Mouse (Mus musculus): ENCODE data around the gene Cdk5rap3. TPM values are rescaled to one million over a fixed set of nuclear protein-coding genes. Genes with fewer than 3 reads are reported as not detected.

Gene Cdk5rap3
- total RNA-seq, 2 experiments from 2014 or later: 21.0 to 25.3 TPM

GRCm38 (mm10) chr11:96902639-96903635 is 13.4 kb downstream of the Cdk5rap3 start:
- intact Hi-C loops (cut with DNase I): loop anchor here (2.0 kb wide), 1 partner anchor 24 kb away; no protein-coding TSS in a partner anchor
- DNase-seq: no peak

- DNase-seq: no peak
- intact Hi-C loops (cut with DNase I): no loop called here
Measured at GRCm38 (mm10) chr11:96901332-96901731, 15.0 kb downstream of the Cdk5rap3 start.

GRCm38 (mm10) chr11:96899449-96900306 is 16.6 kb downstream of the Cdk5rap3 start:
- no peak for DNase-seq
- intact Hi-C loops (cut with DNase I): no loop called here

- intact Hi-C loops (cut with DNase I): no loop called here
Measured at GRCm38 (mm10) chr11:96895886-96896285, 20.4 kb downstream of the Cdk5rap3 start.

GRCm38 (mm10) chr11:96893203-96893842 is 23.0 kb downstream of the Cdk5rap3 start:
- DNase-seq: no peak
- intact Hi-C loops (cut with DNase I): no loop called here

More at GRCm38 (mm10) chr11:96895886-96896285, 20.4 kb downstream of the Cdk5rap3 start:
- DNase-seq: no peak

GRCm38 (mm10) chr11:96891784-96892527 is 24.3 kb downstream of the Cdk5rap3 start:
- intact Hi-C loops (cut with DNase I): no loop called here
- no peak for DNase-seq

GRCm38 (mm10) chr11:96886942-96887546 is 29.3 kb downstream of the Cdk5rap3 start:
- DNase-seq: no peak
- intact Hi-C loops (cut with DNase I): no loop called here

GRCm38 (mm10) chr11:96885901-96886340 is 30.4 kb downstream of the Cdk5rap3 start:
- no peak for DNase-seq
- intact Hi-C loops (cut with DNase I): no loop called here

- DNase-seq: no peak
- intact Hi-C loops (cut with DNase I): no loop called here
Measured at GRCm38 (mm10) chr11:96880296-96880695, 36.0 kb downstream of the Cdk5rap3 start.

- intact Hi-C loops (cut with DNase I): loop anchor here (2.0 kb wide), 1 partner anchor 23 kb away; no protein-coding TSS in a partner anchor
- DNase-seq: no peak
Measured at GRCm38 (mm10) chr11:96879359-96879758, 36.9 kb downstream of the Cdk5rap3 start.

GRCm38 (mm10) chr11:96878715-96879114 is 37.6 kb downstream of the Cdk5rap3 start:
- DNase-seq: no peak
- intact Hi-C loops (cut with DNase I): loop anchor here (2.0 kb wide), 1 partner anchor 24 kb away; no protein-coding TSS in a partner anchor

- DNase-seq: no peak
- intact Hi-C loops (cut with DNase I): no loop called here
Measured at GRCm38 (mm10) chr11:96877071-96877470, 39.2 kb downstream of the Cdk5rap3 start.

- no peak for DNase-seq
- intact Hi-C loops (cut with DNase I): no loop called here
Measured at GRCm38 (mm10) chr11:96876300-96877040, 39.8 kb downstream of the Cdk5rap3 start.

- peak in 1 of 2 experiments; percentile 41 for DNase-seq
- intact Hi-C loops (cut with DNase I): no loop called here
Measured at GRCm38 (mm10) chr11:96875745-96876144, 40.6 kb downstream of the Cdk5rap3 start.

GRCm38 (mm10) chr11:96875270-96875669 is 41.0 kb downstream of the Cdk5rap3 start:
- intact Hi-C loops (cut with DNase I): no loop called here
- DNase-seq: no peak

GRCm38 (mm10) chr11:96873601-96874140 is 42.6 kb downstream of the Cdk5rap3 start:
- peak in 1 of 2 experiments; percentile 42 for DNase-seq
- intact Hi-C loops (cut with DNase I): no loop called here

- intact Hi-C loops (cut with DNase I): no loop called here
- DNase-seq: no peak
Measured at GRCm38 (mm10) chr11:96872441-96873379, 43.6 kb downstream of the Cdk5rap3 start.

All from gastrocnemius, postnatal 36 days (tissue).